Mouse (Mus musculus) gastrocnemius, adult 18-20 months (tissue): ENCODE data around the gene Tle6. TPM values are rescaled to one million over a fixed set of nuclear protein-coding genes. Genes with fewer than 3 reads are reported as not detected.

Experiments
- DNase-seq: peaks from one replicate; pipeline ENCODE4 v3.0.0; 2021; ENCODE audit warnings: low spot score
- total RNA-seq, 2 experiments: library from RNA; stranded (reverse); gene quantifications; 2 replicates each; pipeline ENCODE4 v1.2.3; 2021

Gene Tle6
- total RNA-seq, 2 experiments from 2014 or later, result 4.5 to 6.1 TPM

- no peak for DNase-seq
Measured at GRCm38 (mm10) chr10:81565257-81566228, 35.3 kb downstream of the Tle6 start.

- DNase-seq, result no peak
Measured at GRCm38 (mm10) chr10:81564734-81565133, 36.1 kb downstream of the Tle6 start.

- DNase-seq, result no peak
Measured at GRCm38 (mm10) chr10:81564216-81564615, 36.7 kb downstream of the Tle6 start.

- no peak for DNase-seq
Measured at GRCm38 (mm10) chr10:81563481-81563880, 37.4 kb downstream of the Tle6 start.

- no peak for DNase-seq
Measured at GRCm38 (mm10) chr10:81562411-81562810, 38.5 kb downstream of the Tle6 start.

- DNase-seq, result no peak
Measured at GRCm38 (mm10) chr10:81560719-81561459, 40.0 kb downstream of the Tle6 start.

GRCm38 (mm10) chr10:81559627-81560539, 41.0 kb downstream of the Tle6 start:
- peak; percentile 61 for DNase-seq

GRCm38 (mm10) chr10:81559163-81559626, 41.7 kb downstream of the Tle6 start, which contains the start of gene Aes:
TSS of gene Aes (plus strand) at chr10:81559488.
- DNase-seq, result peak; percentile 76

GRCm38 (mm10) chr10:81557491-81557890, 43.4 kb downstream of the Tle6 start:
- DNase-seq, result no peak

- no peak for DNase-seq
Measured at GRCm38 (mm10) chr10:81556282-81556681, 44.6 kb downstream of the Tle6 start.

- DNase-seq, result no peak
Measured at GRCm38 (mm10) chr10:81553807-81554755, 46.8 kb downstream of the Tle6 start.

GRCm38 (mm10) chr10:81553232-81553631, 47.6 kb downstream of the Tle6 start:
- no peak for DNase-seq

GRCm38 (mm10) chr10:81551597-81552102, 49.2 kb downstream of the Tle6 start:
- peak; percentile 86 for DNase-seq

GRCm38 (mm10) chr10:81550257-81550656, 50.6 kb downstream of the Tle6 start:
- DNase-seq, result no peak

GRCm38 (mm10) chr10:81548944-81549343, 51.9 kb downstream of the Tle6 start:
- DNase-seq, result no peak

- DNase-seq, result no peak
Measured at GRCm38 (mm10) chr10:81546788-81547571, 53.9 kb downstream of the Tle6 start.

- DNase-seq, result no peak
Measured at GRCm38 (mm10) chr10:81546332-81546731, 54.5 kb downstream of the Tle6 start.

GRCm38 (mm10) chr10:81545161-81545747, 55.6 kb downstream of the Tle6 start, which contains the start of gene Gna11:
TSS of gene Gna11 (minus strand) at chr10:81545190.
- peak; percentile 100 for DNase-seq
